Mouse (Mus musculus): ENCODE results near the gene Noc2l. TPM values are rescaled to one million over a fixed set of nuclear protein-coding genes. Genes with fewer than 3 reads are reported as not detected.
A peak's percentile ranks its signal among the peaks of the same experiment; 100 is the strongest.

The Noc2l gene
- polyA plus RNA-seq, 1 experiment, result 83.1 TPM

DNA sequence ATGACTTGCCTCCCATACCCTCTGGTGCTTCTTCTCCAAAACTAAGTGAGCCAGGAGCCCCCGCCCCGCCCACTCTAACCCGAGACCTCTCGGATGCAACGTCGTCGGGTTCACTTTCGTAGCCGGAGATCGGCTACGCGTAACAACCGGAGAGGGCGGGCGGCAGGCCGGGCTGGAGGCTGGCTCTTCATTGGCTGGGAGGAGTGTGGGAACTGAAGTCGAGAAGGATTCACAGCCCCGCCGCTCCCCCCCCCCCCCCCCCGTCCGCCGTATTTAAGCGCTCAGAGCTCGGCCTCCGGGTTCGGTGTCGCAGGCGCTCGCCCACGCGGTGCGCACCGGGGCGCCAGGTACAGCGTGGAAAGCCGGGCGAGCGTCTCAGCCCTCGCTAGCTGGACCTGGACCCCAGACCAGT is 32.8 kb upstream of the Noc2l start, which contains the start of gene AW011738:
Gene AW011738, plus strand, starts transcription at position 304 of the 412 bp plus-strand sequence.
- Histone ChIP-seq H3K36me3 (ENCODE audit: control insufficient read depth, insufficient read depth, low read length) (no peaks in the 10 kb centered on the region), H3K4me3 (ENCODE audit: extremely low read depth, insufficient read depth, insufficient read length) (peak within 1 kb of the TSS; percentile 79), H3K27me3 (ENCODE audit: control insufficient read depth, insufficient read depth, low read length) (no peaks in the 10 kb centered on the region), H3K4me1 (ENCODE audit: control insufficient read depth, insufficient read depth, insufficient read length) (peaks cover 5% of the 10 kb centered on the region; the same call in 1 of the 2 replicates), H3K27ac (ENCODE audit: insufficient read depth, low read length) (peak within 1 kb of the TSS; percentile 88)
- WGBS, result under 1% methylated on average over 37 of the region's 39 CpGs
- DNase-seq (ENCODE audit: low read depth in 1 of 2, low spot score in 2 of 2), result peak; percentile 54 to 68
- TF ChIP-seq CTCF (IDR thresholded peaks at IDR 0.05; ENCODE audit: extremely low read depth, insufficient read depth, insufficient read length, insufficient replicate concordance) (no peak), POLR2A (IDR thresholded peaks at IDR 0.05; ENCODE audit: low read depth, low read length) (peak; percentile 83)

DNA sequence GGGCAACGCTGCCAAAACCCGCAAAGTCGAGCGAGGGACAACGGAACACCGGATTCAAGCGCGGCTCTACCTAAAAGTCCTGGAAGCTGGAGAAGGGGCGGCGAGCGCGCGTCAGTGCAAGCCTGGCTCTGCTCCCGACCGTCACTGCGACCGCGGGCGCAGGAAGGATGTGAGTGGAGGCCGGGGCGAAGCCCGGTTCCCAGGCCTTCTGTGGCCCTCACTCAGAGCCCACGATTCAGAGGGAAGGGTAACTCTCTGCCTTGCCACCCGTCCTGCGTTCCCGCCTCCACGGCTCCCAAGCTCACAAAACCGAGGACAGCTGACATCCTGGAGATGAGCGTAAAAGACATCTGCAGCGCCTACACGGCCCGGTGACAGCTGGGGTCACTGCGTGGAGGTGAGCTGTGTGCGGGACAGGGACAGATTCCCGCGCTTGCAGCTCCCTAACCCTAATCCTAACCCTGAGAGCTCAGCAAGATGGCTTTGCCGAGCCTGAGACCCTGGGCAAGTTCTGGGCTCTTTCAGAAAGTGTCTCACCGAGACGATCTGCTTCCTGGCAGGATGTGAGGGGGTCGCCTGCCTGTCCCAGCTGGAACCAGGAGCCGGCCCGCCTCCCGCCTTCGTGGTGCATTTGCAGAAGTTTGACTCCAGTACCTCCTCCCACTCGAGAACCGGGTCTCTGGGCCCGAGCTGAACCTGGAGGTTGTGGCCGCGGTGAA is 32.2 kb upstream of the Noc2l start:
- no peaks in the 10 kb centered on the region for H3K36me3 ChIP-seq (ENCODE audit: control insufficient read depth, insufficient read depth, low read length)
- under 1% methylated on average over 48 of the region's 49 CpGs for WGBS
- peak overlapping the region; percentile 79 for H3K4me3 ChIP-seq (ENCODE audit: extremely low read depth, insufficient read depth, insufficient read length)
- TF ChIP-seq CTCF (IDR thresholded peaks at IDR 0.05; ENCODE audit: extremely low read depth, insufficient read depth, insufficient read length, insufficient replicate concordance) (no peak), POLR2A (IDR thresholded peaks at IDR 0.05; ENCODE audit: low read depth, low read length) (no peak)
- peaks cover 5% of the 10 kb centered on the region; the same call in 1 of the 2 replicates for H3K4me1 ChIP-seq (ENCODE audit: control insufficient read depth, insufficient read depth, insufficient read length)
- DNase-seq (ENCODE audit: low read depth in 1 of 2, low spot score in 2 of 2), result no peak
- H3K27ac ChIP-seq (ENCODE audit: insufficient read depth, low read length), result peak overlapping the region; percentile 88
- no peaks in the 10 kb centered on the region for H3K27me3 ChIP-seq (ENCODE audit: control insufficient read depth, insufficient read depth, low read length)

DNA sequence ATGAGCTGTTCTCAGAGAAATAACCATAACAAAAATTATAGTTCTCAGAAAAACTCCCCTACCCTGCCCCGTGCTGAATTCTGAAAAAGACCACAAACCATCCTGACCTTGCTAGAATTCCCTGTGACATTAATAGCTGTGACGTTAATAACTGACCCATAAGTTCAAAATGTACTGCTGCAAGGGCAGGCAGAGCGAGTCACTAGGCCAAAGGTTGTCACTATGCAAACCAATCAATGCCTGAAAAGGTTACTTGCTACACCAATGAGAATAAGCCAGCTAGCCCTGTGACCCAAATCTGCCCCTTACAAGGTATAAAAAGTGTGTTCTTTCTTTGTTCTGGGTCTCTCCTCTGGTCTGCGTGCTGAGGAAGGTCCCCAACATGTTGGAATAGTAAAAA is 26.9 kb upstream of the Noc2l start:
- Histone ChIP-seq H3K27me3 (ENCODE audit: control insufficient read depth, insufficient read depth, low read length) (no peaks in the 10 kb centered on the region), H3K27ac (ENCODE audit: insufficient read depth, low read length) (no peak overlapping the region), H3K4me3 (ENCODE audit: extremely low read depth, insufficient read depth, insufficient read length) (no peak overlapping the region), H3K4me1 (ENCODE audit: control insufficient read depth, insufficient read depth, insufficient read length) (no peaks in the 10 kb centered on the region; the same call in 1 of the 2 replicates), H3K36me3 (ENCODE audit: control insufficient read depth, insufficient read depth, low read length) (no peaks in the 10 kb centered on the region)
- 92% methylated on average over 4 of the region's 4 CpGs for WGBS
- DNase-seq (ENCODE audit: low read depth in 1 of 2, low spot score in 2 of 2), result no peak
- TF ChIP-seq POLR2A (IDR thresholded peaks at IDR 0.05; ENCODE audit: low read depth, low read length) (no peak), CTCF (IDR thresholded peaks at IDR 0.05; ENCODE audit: extremely low read depth, insufficient read depth, insufficient read length, insufficient replicate concordance) (no peak)

- Histone ChIP-seq H3K36me3 (ENCODE audit: control insufficient read depth, insufficient read depth, low read length) (no peaks in the 10 kb centered on the region), H3K27me3 (ENCODE audit: control insufficient read depth, insufficient read depth, low read length) (no peaks in the 10 kb centered on the region), H3K4me3 (ENCODE audit: extremely low read depth, insufficient read depth, insufficient read length) (no peak overlapping the region), H3K4me1 (ENCODE audit: control insufficient read depth, insufficient read depth, insufficient read length) (no peaks in the 10 kb centered on the region; the same call in 1 of the 2 replicates), H3K27ac (ENCODE audit: insufficient read depth, low read length) (no peak overlapping the region)
- WGBS, result 61% methylated on average over 13 of the region's 13 CpGs
- no peak for DNase-seq (ENCODE audit: low read depth in 1 of 2, low spot score in 2 of 2)
- no peak for TF ChIP-seq CTCF (IDR thresholded peaks at IDR 0.05; ENCODE audit: extremely low read depth, insufficient read depth, insufficient read length, insufficient replicate concordance)
- TF ChIP-seq POLR2A (IDR thresholded peaks at IDR 0.05; ENCODE audit: low read depth, low read length), result no peak
Observed at GRCm38 (mm10) chr4:156209963-156210635, 25.7 kb upstream of the Noc2l start.

GRCm38 (mm10) chr4:156213134-156213533 is 22.7 kb upstream of the Noc2l start:
- DNase-seq (ENCODE audit: low read depth in 1 of 2, low spot score in 2 of 2), result no peak
- H3K4me1 ChIP-seq (ENCODE audit: control insufficient read depth, insufficient read depth, insufficient read length), result peaks cover 3% of the 10 kb centered on the region; the same call in 1 of the 2 replicates
- H3K27me3 ChIP-seq (ENCODE audit: control insufficient read depth, insufficient read depth, low read length), result no peaks in the 10 kb centered on the region
- TF ChIP-seq CTCF (IDR thresholded peaks at IDR 0.05; ENCODE audit: extremely low read depth, insufficient read depth, insufficient read length, insufficient replicate concordance) (no peak), POLR2A (IDR thresholded peaks at IDR 0.05; ENCODE audit: low read depth, low read length) (no peak)
- H3K36me3 ChIP-seq (ENCODE audit: control insufficient read depth, insufficient read depth, low read length), result no peaks in the 10 kb centered on the region
- WGBS, result 96% methylated on average over 13 of the region's 13 CpGs
- H3K4me3 ChIP-seq (ENCODE audit: extremely low read depth, insufficient read depth, insufficient read length), result no peak overlapping the region
- no peak overlapping the region for H3K27ac ChIP-seq (ENCODE audit: insufficient read depth, low read length)

- H3K36me3 ChIP-seq (ENCODE audit: control insufficient read depth, insufficient read depth, low read length), result no peaks in the 10 kb centered on the region
- H3K27ac ChIP-seq (ENCODE audit: insufficient read depth, low read length), result no peak within 1 kb of the TSS
- DNase-seq (ENCODE audit: low read depth in 1 of 2, low spot score in 2 of 2), result no peak
- H3K4me3 ChIP-seq (ENCODE audit: extremely low read depth, insufficient read depth, insufficient read length), result no peak within 1 kb of the TSS
- peaks cover 3% of the 10 kb centered on the region; the same call in 1 of the 2 replicates for H3K4me1 ChIP-seq (ENCODE audit: control insufficient read depth, insufficient read depth, insufficient read length)
- no peak for TF ChIP-seq CTCF (IDR thresholded peaks at IDR 0.05; ENCODE audit: extremely low read depth, insufficient read depth, insufficient read length, insufficient replicate concordance)
- no peak for TF ChIP-seq POLR2A (IDR thresholded peaks at IDR 0.05; ENCODE audit: low read depth, low read length)
- WGBS, result 66% methylated on average over 4 of the region's 4 CpGs
- H3K27me3 ChIP-seq (ENCODE audit: control insufficient read depth, insufficient read depth, low read length), result no peaks in the 10 kb centered on the region
Observed at GRCm38 (mm10) chr4:156215649-156216048, 20.2 kb upstream of the Noc2l start, which contains the start of gene Perm1. Perm1 (plus strand) TSS chr4:156215868.

All from spleen, adult 2 months (tissue).